Mouse (Mus musculus) embryonic fibroblast, embryonic 13.5 days (primary cell): ENCODE data around the gene Wwtr1.

Experiments
- CTCF ChIP-seq: IDR thresholded peaks from 2 replicates; pipeline ENCODE4 v1.5.1; 2011; ENCODE audit warnings: mild to moderate bottlenecking, control low read depth, low read length, moderate library complexity, borderline replicate concordance; ENCODE audit not compliant: insufficient read depth
- POLR2A ChIP-seq: IDR thresholded peaks from 2 replicates; pipeline ENCODE4 v1.6.1; 2011; ENCODE audit warnings: low read depth, mild to moderate bottlenecking, control low read depth, low read length, moderate library complexity

- no peak for TF ChIP-seq POLR2A
- no peak for TF ChIP-seq CTCF
Observed at GRCm38 (mm10) chr3:57533876-57534275, 41.8 kb downstream of the Wwtr1 start.
